Mouse (Mus musculus): ENCODE measurements around the gene Calm5. TPM values are rescaled to one million over a fixed set of nuclear protein-coding genes. Genes with fewer than 3 reads are reported as not detected.

Calm5 gene
- polyA plus RNA-seq, 1 experiment from 2014 or later: not detected

Other genes with a start within 250 kb of the Calm5 start
- gene Fam208b, start 243.1 kb upstream of the Calm5 start, polyA plus RNA-seq (2014; fragmentation: Nextera tagmentation; extraction: Ambion mirVana): 10.8 and 14.5 TPM in 2 replicates
- gene Asb13, start 220.1 kb upstream of the Calm5 start, polyA plus RNA-seq (2014; fragmentation: Nextera tagmentation; extraction: Ambion mirVana): 4.7 and 4.9 TPM in 2 replicates
- gene Calml3, start 49.9 kb upstream of the Calm5 start, polyA plus RNA-seq (2014; fragmentation: Nextera tagmentation; extraction: Ambion mirVana): 0.19 TPM in 1 of 2 replicates, not detected in the other
- gene Calm4, start 16.4 kb upstream of the Calm5 start, polyA plus RNA-seq (2014; fragmentation: Nextera tagmentation; extraction: Ambion mirVana): not detected in 2 replicates
- gene Net1, start 64.0 kb downstream of the Calm5 start, polyA plus RNA-seq (2014; fragmentation: Nextera tagmentation; extraction: Ambion mirVana): 95.0 and 103 TPM in 2 replicates
- not detected in 2 replicates for gene Tubal3, start 64.1 kb downstream of the Calm5 start, polyA plus RNA-seq (2014; fragmentation: Nextera tagmentation; extraction: Ambion mirVana)
- not detected in 2 replicates for gene Ucn3, start 91.2 kb downstream of the Calm5 start, polyA plus RNA-seq (2014; fragmentation: Nextera tagmentation; extraction: Ambion mirVana)
- 0.51 and 0.58 TPM in 2 replicates for gene Akr1c14, start 194.8 kb downstream of the Calm5 start, polyA plus RNA-seq (2014; fragmentation: Nextera tagmentation; extraction: Ambion mirVana)

All from liver, embryonic 11.5 days (tissue).